15 mouse cellular contexts compared by ENCODE assay signal in genomic region chr6:102535599-102535998, GRCm38 (mm10). TPM values are rescaled to one million over a fixed set of nuclear protein-coding genes. Genes with fewer than 3 reads are reported as not detected.
"Had no signal": no experiment of that assay in that cellular context is flagged by ENCODE, and none has a peak within 500 bp of the region (broad histone marks: within the 10 kb centered on the region; RNA-seq: fewer than 3 reads in every experiment).

No protein-coding gene starts in this region.

- H3K27ac ChIP-seq: left cerebral cortex, adult 2 months; limb, embryonic 15.5 days; midbrain, embryonic 15.5 days; stomach, postnatal 0 days had no signal

- H3K36me3 ChIP-seq: limb, embryonic 15.5 days; midbrain, embryonic 15.5 days had no signal

- H3K4me2 ChIP-seq: limb, embryonic 15.5 days; midbrain, embryonic 11.5 days; midbrain, embryonic 15.5 days had no signal

- H3K27me3 ChIP-seq: limb, embryonic 15.5 days; midbrain, embryonic 15.5 days had no signal

- H3K9me3 ChIP-seq: limb, embryonic 15.5 days; midbrain, embryonic 15.5 days had no signal

- ATAC-seq: intestine, postnatal 0 days; lung, postnatal 0 days; midbrain, embryonic 15.5 days had no signal

- H3K9ac ChIP-seq: limb, embryonic 15.5 days; midbrain, embryonic 15.5 days had no signal

- DNase-seq: kidney, adult 8-10 months; kidney, postnatal 25 days; lung, adult 2 months; lung, postnatal 36 days; right cerebral cortex, postnatal 25 days; thymus, postnatal 4 days had no signal

- H3K4me3 ChIP-seq: left cerebral cortex, adult 2 months; limb, embryonic 15.5 days; midbrain, embryonic 15.5 days had no signal

- H3K4me1 ChIP-seq: limb, embryonic 15.5 days; midbrain, embryonic 15.5 days had no signal

RNA-seq across cellular contexts. Expression of gene Cntn3, which starts 37.3 kb away (rescaled TPM):
- total RNA-seq: megakaryocyte, adult 5-6 weeks had no signal
- polyA plus RNA-seq: lung, adult 2 months; small intestine, adult 2 months had no signal
